Mouse (Mus musculus): ENCODE measurements at regions not wholly inside any gene's neighbourhood (a gene's known extent, or its start where the extent isn't known, plus 50 kb on each side); places are given as distances from the start of the nearest gene placed in this dataset.

DNA sequence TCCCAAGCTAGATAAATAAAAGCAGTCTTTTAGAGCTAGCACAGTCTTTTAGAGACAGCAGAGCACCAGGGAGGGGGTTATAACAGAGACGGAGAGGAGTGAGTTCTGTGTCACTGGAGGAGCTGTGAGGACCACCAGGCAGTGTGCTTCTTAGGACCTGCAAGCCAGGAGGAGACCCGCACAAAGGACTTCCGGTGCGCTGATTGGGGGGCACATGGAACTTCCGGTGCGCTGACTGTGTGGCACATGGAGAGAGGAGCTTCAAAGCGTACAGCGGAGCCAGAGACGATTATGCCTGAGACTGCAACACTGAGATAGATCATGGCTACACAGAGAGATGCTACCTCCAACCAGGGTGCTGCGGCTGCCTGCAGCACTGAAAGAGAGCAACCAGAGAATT, 53.4 kb downstream of the Rpl37a start:
- Histone ChIP-seq H3K36me3 (no peaks in the 10 kb centered on the region), H3K4me1 (peaks cover 17% of the 10 kb centered on the region), H3K9me3 (replicated peaks) (no peaks in the 10 kb centered on the region), H3K27ac (replicated peaks) (peak overlapping the region; percentile 80), H3K27me3 (ENCODE audit: low read depth, poor library complexity, severe bottlenecking) (no peaks in the 10 kb centered on the region), H3K4me3 (no peak overlapping the region; the same call in 1 of the 2 replicates)
- 75% methylated on average over 10 of the region's 10 CpGs for WGBS
- peak; percentile 40 for DNase-seq (ENCODE audit: low spot score)

DNA sequence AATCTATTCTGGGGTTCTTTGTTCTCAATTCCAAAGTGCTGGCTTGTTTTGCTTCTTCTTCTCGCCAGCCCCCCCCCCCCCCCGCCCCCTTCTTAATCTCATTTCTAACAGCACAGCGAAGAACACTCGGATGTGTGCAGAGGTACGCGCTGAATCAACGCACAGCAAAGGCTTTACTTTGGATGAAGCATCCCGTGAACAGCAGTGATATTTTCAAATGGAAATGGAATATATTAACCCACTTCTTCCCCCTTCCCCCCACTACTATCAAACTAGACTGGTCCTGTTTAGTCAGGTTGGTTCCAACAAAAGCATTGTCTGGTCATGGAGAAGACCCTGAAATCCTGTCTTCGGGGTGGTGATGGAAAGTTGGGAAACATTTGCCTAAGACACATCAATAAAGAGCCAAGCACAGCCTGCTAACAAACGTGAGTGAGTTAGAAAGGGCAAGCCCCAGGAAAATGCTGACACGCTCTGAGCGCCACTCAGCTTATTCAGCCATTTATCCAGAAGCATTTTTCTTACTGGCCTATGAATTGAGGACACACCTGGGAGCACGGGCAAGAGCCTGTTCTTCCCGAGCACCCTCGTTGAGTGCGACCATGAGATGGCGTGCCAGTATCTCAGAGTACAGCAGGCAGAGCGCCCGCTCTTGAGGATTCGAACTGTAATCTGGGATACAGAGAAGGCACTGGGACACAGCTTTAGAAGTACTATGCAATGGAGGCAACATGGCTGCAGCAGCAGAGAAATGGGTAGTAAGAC, 54.1 kb downstream of the Rpl37a start:
- Histone ChIP-seq H3K4me3 (no peak overlapping the region; the same call in 1 of the 2 replicates), H3K27me3 (ENCODE audit: low read depth, poor library complexity, severe bottlenecking) (no peaks in the 10 kb centered on the region), H3K27ac (replicated peaks) (peak overlapping the region; percentile 80), H3K4me1 (peaks cover 17% of the 10 kb centered on the region), H3K36me3 (no peaks in the 10 kb centered on the region), H3K9me3 (replicated peaks) (no peaks in the 10 kb centered on the region)
- WGBS = 77% methylated on average over 20 of the region's 20 CpGs
- no peak for DNase-seq (ENCODE audit: low spot score)

GRCm38 (mm10) chr1:72769428-72769827, 54.9 kb upstream of the Igfbp2 start:
- no peak for DNase-seq (ENCODE audit: low spot score)
- H3K4me1 ChIP-seq = peaks cover 13% of the 10 kb centered on the region
- WGBS = 94% methylated on average over 7 of the region's 7 CpGs
- H3K27ac ChIP-seq (replicated peaks) = no peak overlapping the region
- H3K36me3 ChIP-seq = no peaks in the 10 kb centered on the region
- H3K27me3 ChIP-seq (ENCODE audit: low read depth, poor library complexity, severe bottlenecking) = no peaks in the 10 kb centered on the region
- H3K9me3 ChIP-seq (replicated peaks) = no peaks in the 10 kb centered on the region
- no peak overlapping the region for H3K4me3 ChIP-seq

- no peaks in the 10 kb centered on the region for H3K27me3 ChIP-seq (ENCODE audit: low read depth, poor library complexity, severe bottlenecking)
- no peaks in the 10 kb centered on the region for H3K36me3 ChIP-seq
- H3K4me3 ChIP-seq = no peak overlapping the region
- H3K9me3 ChIP-seq (replicated peaks) = no peaks in the 10 kb centered on the region
- DNase-seq (ENCODE audit: low spot score) = no peak
- H3K4me1 ChIP-seq = no peaks in the 10 kb centered on the region
- H3K27ac ChIP-seq (replicated peaks) = no peak overlapping the region
- 86% methylated on average over 5 of the region's 5 CpGs for WGBS
Measured at GRCm38 (mm10) chr1:72772708-72773107, 51.6 kb upstream of the Igfbp2 start.

- Histone ChIP-seq H3K9me3 (replicated peaks) (no peaks in the 10 kb centered on the region), H3K4me3 (no peak overlapping the region), H3K27me3 (ENCODE audit: low read depth, poor library complexity, severe bottlenecking) (no peaks in the 10 kb centered on the region), H3K36me3 (no peaks in the 10 kb centered on the region), H3K27ac (replicated peaks) (no peak overlapping the region), H3K4me1 (no peaks in the 10 kb centered on the region)
- no peak for DNase-seq (ENCODE audit: low spot score)
- 90% methylated on average over 3 of the region's 3 CpGs for WGBS
Measured at GRCm38 (mm10) chr1:72773234-72773633, 51.1 kb upstream of the Igfbp2 start.
